Comparison of ENCODE assay signal across 8 mouse cellular contexts in the genomic region with DNA sequence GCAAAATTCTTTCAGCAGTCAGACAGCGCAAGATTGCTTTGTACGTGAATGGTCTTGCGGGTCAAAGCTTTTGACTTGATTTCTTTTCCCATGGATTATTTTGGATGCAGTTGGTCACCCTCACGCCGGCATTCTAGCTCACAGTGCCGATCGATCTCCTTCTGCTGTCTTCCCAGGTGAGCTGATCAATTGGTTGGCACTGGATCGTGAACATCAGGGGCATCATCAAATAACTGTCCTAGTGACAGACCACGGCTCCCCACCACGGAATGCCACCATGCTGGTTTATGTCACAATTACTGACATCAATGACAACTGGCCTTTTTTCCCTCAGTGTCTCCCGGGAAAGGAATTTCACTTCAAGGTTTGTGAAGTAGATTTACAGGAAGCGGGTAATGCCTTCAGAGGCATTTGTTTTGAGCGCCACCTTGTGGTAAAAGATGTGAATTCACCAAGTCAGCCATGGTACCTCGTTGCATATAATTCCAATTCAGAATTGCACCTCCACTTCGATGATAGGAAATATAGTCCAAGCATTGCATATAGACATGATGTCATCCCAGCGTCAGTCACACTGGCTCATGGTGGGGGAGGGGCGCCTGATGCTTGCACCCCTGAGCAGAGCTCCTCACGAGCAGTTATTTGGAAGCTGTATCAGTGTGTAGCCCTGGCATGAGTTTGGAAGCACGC.
A peak's percentile ranks its signal among the peaks of the same experiment; 100 is the strongest.
DNase-seq lines count a peak whose midpoint lies in the region; ATAC-seq and TF ChIP-seq lines count a peak whose summit lies in the region.

No protein-coding gene starts in this region.

- no peak for DNase-seq in G1E (ENCODE audit: low spot score)
- DNase-seq in c-Kit-positive CD71-positive TER-119-negative erythroid progenitor cells, embryonic 14.5 days (ENCODE audit: low read depth), result peak; percentile 13
- DNase-seq in heart, postnatal 25 days (ENCODE audit: low spot score), result peak; percentile 7
- peak; percentile 44 for DNase-seq in large intestine, adult 2 months (ENCODE audit: low read depth, low spot score)
- peak; percentile 43 to 62 for DNase-seq in lung, adult 18-20 months
- DNase-seq in ovary, adult 18-20 months (ENCODE audit: low spot score), result peak; percentile 12

- H3K9me3 ChIP-seq in G1E (replicated peaks), result no peaks in the 10 kb centered on the region
- H3K9me3 ChIP-seq in forebrain, embryonic 15.5 days, result no peaks in the 10 kb centered on the region

- no peak overlapping the region for H3K4me3 ChIP-seq in G1E (ENCODE audit: low read depth, low read length)
- H3K4me3 ChIP-seq in forebrain, embryonic 15.5 days, result no peak overlapping the region

- no peak for ATAC-seq in G1E (ENCODE audit: extremely low read depth, insufficient number of reproducible peaks, low FRiP score, poor library complexity, severe bottlenecking)
- peak; percentile 80 for ATAC-seq in forebrain, embryonic 15.5 days (replicated peaks)
- no peak for ATAC-seq in monocyte, adult 5-6 weeks (replicated peaks; ENCODE audit: insufficient number of reproducible peaks, low FRiP score, low TSS enrichment, poor library complexity, severe bottlenecking)

- peak; percentile 20; the same call in 1 of the 2 replicates for TF ChIP-seq CTCF in G1E (IDR thresholded peaks at IDR 0.05; ENCODE audit: low read depth, low read length)

- H3K9ac ChIP-seq in forebrain, embryonic 15.5 days (replicated peaks), result 0 out of 2 replicates have a peak overlapping the region, but pooled peaks have one; percentile 1

- no peaks in the 10 kb centered on the region for H3K4me1 ChIP-seq in G1E (ENCODE audit: insufficient read depth, low read depth, low read length)
- 0 out of 2 replicates have a peak, but pooled peaks cover 4% of the 10 kb centered on the region for H3K4me1 ChIP-seq in forebrain, embryonic 15.5 days

- H3K4me2 ChIP-seq in forebrain, embryonic 15.5 days (replicated peaks), result peak overlapping the region; percentile 19

- H3K27me3 ChIP-seq in G1E (ENCODE audit: insufficient read depth, low read length), result no peaks in the 10 kb centered on the region
- 0 out of 2 replicates have a peak, but pooled peaks cover 3% of the 10 kb centered on the region for H3K27me3 ChIP-seq in forebrain, embryonic 15.5 days

- intact Hi-C loops in heart, postnatal 25 days (cut with DNase I), result loop anchor here (1.0 kb wide), 2 partner anchors 163 to 274 kb away; no protein-coding TSS in a partner anchor

- no peaks in the 10 kb centered on the region for H3K36me3 ChIP-seq in G1E (replicated peaks)
- H3K36me3 ChIP-seq in forebrain, embryonic 15.5 days, result no peaks in the 10 kb centered on the region

- WGBS in forebrain, embryonic 15.5 days, result 37% methylated on average over 19 of the region's 19 CpGs
- WGBS in large intestine, adult 2 months, result 28% methylated on average over 19 of the region's 19 CpGs

- H3K27ac ChIP-seq in forebrain, embryonic 15.5 days (replicated peaks), result no peak overlapping the region
